Mouse (Mus musculus) T-helper 1 cell (primary cell): ENCODE measurements around the gene Cbr1.
"Not testable (repeated sequence)": the region's sequence is repeated elsewhere in the genome, so short reads cannot be mapped to it uniquely, and the experiment has no call there.

ENCODE experiments used
- in situ Hi-C: fragments of 300-600 bp; cut with MboI, MseI; formaldehyde crosslinking; loops from one replicate; pipeline ENCODE4 v1.15.1; 2025; ENCODE audit warnings: high pct_unique_total_duplicates

Gene Cbr1

DNA sequence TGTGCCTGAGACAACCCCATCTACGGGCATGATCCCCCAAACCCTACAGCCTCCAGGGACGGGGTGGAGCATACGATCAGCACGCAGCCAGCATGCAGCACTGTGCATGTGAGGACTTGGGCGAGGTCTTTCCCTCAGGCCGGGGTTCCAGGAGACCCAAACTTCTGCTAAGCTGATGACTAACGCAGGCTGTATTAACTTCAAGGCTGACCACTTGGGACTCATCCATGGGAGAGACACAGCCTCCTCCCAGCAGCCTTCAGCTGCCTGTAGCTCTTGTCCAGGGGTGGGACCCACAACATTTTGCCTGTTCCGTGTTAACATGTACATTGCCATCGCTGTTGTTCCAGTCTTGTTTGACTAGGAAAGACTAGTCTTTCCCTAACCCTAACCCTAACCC is 8.1 kb upstream of the Cbr1 start:
- in situ Hi-C loops = no loop called here

DNA sequence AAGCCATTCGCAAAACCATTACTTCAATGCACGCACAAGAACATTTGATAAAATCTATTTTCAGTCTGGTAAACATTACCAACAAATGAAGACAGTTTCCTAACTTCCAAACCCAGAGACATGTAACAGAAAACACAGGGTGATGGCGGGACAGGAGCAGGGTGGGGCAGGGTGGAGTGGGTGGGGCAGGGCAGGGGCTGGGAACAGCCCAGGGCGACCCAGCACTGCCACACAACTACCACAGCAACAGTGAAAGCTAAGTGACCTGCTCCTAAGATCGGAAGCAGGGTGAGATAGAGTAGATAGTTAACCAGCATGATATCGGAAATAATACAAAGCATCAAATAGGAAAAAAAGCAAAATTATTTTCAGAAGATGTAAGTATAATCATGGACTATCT is 6.2 kb upstream of the Cbr1 start:
- in situ Hi-C loops = no loop called here

DNA sequence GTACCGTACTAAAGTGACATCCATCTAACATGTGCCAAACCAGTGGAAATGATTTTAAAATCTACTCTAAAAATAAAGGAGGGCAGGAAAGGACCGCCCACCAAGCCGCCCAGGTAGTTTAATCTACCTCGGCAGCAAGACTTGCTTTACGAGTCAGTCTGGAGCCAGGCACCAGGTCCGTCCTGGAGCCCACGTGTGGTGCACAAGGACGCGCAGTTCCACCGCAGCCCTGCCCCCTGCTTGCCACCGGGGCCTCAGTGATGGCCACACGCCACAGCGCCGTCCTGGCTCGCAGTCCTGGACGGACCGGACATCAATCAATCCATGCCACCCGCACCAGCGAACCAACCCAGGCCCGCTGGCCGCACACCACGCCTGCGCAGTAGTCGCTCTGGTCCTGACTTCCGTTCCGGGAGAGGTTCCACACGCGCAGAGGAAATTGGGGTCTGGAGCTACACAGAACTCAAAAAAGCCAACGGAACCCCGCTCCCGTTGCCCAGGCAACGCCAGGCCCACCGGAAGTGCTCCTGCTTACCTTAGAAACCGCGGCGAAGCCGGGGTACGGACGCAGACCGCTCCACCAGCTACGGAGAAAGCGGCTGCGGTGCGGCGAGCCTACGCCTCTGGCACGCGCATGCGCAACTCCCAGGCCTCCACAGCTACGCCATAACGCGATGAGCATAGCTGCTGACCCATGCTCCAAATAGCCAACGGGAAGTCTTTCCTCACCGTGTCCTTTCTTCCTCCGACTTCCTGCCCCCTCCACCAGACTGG is 2.0 kb upstream of the Cbr1 start, which contains the start of gene Setd4:
Setd4 (minus strand) TSS at position 625 of the 774 bp plus-strand sequence.
- in situ Hi-C loops = no loop called here

DNA sequence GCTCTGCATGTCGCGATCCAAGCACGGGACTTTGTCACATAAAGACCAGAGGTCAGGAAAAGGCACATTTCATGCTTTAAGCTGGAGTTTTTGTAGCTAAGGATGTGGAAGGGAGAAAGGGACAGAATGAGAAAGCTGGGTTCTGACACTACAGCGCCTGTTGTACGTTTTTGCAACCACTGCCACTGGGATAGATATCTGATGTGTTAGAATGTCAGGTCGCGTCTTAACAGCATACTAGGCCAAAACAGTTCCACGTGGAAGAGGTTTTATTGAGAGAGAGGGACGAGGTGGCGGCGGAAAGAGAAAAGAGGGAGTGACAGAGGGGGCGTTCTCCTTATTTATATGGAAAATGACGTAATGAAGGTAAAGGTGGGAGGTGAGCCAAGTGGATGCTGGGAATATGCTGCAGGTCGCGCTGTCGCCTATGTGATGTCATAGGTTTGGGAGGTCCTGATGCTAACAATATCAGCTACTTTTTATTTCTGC is 1.1 kb upstream of the Cbr1 start:
- in situ Hi-C loops = no loop called here

DNA sequence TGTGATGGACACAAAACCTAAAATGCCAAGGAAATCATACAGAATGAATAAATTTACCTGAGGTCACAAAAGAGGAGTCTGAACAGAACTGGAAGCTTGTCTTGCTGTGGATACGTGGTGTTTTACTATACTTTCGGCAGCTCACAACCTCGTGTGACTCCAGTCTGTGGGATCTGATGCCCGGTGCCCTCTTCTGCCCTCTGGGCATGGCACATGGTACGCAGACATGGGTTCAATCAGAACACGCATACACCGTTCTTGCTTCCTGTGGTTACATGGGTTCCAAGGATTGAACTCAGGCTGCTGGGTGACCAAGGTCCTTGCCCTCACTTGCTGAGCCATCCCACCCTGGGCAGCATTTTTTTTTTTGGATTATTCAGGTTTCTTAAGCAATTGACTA is 493 bp downstream of the Cbr1 start:
- in situ Hi-C loops = no loop called here

DNA sequence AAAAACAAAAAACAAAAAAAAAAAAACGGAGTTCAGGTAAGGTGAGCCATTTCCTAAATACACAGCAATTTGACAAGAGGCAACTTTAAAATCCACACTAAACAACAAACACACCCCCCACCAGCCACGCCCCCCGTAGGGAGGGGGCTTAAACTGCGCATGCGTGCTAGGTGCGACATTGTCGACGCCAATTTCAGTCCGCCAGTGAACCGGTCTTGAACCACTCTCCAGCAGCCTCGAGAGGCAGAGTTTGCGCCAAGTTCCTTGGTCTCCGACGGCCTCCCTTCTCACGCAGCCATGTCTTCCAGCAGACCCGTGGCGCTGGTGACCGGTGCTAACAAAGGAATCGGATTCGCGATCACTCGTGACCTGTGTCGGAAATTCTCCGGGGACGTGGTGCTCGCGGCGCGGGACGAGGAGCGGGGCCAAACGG is 2.0 kb downstream of the Cbr1 start:
- in situ Hi-C loops = no loop called here

DNA sequence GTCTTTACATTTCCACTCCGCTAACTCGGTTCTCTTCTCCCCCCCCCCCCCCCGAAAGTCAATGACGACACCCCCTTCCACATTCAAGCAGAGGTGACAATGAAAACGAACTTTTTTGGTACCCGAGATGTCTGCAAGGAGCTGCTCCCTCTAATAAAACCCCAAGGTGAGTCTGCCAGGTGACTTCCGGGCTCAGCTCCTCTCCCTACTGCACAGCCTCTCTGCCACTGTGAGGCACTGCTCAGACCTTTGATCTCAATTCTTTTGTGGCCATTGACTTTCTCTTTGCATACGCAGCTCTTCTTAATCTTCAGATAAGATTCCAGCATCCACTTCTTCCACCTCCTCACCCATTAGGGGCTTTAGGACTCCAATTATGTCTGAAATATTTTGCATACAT is 3.1 kb downstream of the Cbr1 start:
- in situ Hi-C loops = no loop called here

DNA sequence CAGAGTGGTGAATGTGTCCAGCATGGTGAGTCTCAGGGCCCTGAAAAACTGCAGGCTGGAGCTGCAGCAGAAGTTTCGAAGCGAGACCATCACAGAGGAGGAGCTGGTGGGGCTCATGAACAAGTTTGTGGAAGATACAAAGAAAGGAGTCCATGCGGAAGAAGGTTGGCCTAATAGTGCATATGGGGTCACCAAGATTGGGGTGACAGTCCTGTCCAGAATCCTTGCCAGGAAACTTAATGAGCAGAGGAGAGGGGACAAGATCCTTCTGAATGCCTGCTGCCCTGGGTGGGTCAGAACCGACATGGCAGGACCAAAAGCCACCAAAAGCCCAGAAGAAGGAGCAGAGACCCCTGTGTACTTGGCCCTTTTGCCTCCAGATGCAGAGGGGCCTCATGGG is 4.1 kb downstream of the Cbr1 start:
- in situ Hi-C loops = no loop called here

DNA sequence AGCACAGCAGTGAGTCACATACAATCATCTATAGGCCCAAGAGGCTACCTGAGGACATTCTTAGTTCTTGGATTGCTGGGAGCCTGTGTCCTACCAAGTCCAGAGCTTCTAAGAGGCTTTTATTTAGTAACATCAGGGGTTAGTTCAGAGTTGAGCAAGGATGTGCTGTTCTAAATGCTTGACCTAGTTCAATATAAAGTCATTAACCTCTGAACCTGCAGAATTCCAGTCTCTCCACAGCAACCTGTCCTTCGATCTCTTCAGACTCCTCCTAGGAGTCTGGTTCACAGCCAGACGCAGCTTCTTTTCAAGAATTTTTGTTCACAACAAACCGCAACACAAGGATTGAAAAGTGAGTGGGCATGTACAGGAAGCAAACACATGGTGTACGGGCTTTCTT is 5.3 kb downstream of the Cbr1 start:
- in situ Hi-C loops = no loop called here

GRCm38 (mm10) chr16:93615118-93615870 is 9.6 kb downstream of the Cbr1 start:
- in situ Hi-C loops = no loop called here

GRCm38 (mm10) chr16:93623759-93624158 is 18.1 kb downstream of the Cbr1 start:
- in situ Hi-C loops = not testable (repeated sequence)

DNA sequence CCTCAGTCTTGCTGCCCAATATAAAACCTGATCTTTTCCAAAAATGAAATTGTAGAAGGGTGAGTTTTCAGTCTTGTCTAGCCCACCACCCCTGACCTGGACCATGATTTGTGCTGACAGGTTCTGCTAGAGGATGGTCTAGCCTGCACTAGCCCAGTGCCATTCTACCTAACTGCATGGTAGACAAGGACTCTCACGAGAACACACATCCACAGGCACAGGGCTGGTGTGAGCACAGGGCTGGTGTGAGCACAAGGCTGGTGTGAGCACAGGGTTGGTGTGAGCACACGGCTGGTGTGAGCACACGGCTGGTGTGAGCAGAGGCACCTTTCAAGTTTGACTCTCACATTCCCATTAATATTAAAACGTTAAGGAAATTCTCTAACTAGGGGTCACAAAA is 19.0 kb downstream of the Cbr1 start:
- in situ Hi-C loops = no loop called here

DNA sequence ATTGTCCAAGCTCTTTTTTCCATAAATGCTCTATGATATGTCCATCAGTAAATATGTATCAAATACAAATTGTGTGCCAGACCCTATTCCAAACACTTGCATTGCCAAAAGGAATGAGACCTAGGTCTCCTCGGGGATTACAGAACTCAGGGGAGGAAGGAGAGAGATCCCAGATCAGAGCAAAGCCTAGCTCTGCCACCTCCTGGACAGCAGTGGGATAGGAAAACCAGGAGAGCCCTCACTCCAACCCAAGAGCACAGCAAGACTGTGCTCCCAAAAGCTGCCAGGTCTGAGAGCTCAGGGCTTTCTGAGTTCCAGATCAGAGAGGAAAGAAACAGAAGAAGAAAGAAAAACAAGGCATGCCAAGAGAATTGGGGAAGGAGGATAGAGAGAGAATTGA is 21.1 kb downstream of the Cbr1 start:
- in situ Hi-C loops = no loop called here

- in situ Hi-C loops = no loop called here
These were observed 22.2 kb downstream of the Cbr1 start, which contains the start of gene Gm5678 for GRCm38 (mm10) chr16:93627761-93628400. TSS of gene Gm5678 (plus strand) at chr16:93628097.

- in situ Hi-C loops = no loop called here
These were observed 38.4 kb downstream of the Cbr1 start for GRCm38 (mm10) chr16:93644006-93644405.

DNA sequence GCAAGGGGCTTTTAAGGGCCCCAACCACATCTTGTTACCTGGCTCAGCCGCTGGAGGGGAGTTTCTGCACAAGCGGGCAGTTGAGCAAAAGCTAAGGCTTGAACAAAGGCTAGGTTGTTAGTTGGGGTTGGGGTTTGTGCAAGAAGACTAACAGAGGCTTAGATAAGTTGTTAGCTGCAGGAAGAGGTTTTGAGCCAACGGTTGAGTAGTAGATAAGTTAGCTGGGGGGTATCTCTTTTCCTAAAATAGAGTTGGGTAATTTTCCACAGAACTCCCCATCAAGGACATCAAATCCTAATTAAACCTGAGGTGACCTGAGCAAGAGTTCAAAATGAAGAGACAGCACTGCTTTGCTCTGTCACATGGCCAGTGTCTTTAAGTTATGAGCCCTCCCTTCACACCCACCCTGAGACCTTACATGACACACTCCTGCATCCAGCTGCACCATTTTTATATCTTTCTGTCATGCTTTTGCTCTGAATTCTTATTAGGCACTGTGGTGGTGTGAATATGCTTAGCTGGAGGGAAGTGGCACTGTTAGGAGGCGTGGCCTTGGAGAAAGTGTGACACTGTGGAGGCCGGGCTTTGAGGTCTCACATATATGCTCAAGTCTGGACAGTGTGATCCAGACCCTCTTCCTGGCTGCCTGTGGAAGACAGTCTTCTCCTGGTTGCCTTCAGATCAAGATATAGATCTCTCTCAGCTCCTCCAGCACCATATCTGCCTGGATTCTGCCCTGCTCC is 43.0 kb downstream of the Cbr1 start:
- in situ Hi-C loops = no loop called here
